Mouse (Mus musculus): ENCODE results near the gene Exph5. TPM values are rescaled to one million over a fixed set of nuclear protein-coding genes. Genes with fewer than 3 reads are reported as not detected.

Exph5 gene
- total RNA-seq, 1 experiment from 2014 or later, result 0.09 TPM

DNA sequence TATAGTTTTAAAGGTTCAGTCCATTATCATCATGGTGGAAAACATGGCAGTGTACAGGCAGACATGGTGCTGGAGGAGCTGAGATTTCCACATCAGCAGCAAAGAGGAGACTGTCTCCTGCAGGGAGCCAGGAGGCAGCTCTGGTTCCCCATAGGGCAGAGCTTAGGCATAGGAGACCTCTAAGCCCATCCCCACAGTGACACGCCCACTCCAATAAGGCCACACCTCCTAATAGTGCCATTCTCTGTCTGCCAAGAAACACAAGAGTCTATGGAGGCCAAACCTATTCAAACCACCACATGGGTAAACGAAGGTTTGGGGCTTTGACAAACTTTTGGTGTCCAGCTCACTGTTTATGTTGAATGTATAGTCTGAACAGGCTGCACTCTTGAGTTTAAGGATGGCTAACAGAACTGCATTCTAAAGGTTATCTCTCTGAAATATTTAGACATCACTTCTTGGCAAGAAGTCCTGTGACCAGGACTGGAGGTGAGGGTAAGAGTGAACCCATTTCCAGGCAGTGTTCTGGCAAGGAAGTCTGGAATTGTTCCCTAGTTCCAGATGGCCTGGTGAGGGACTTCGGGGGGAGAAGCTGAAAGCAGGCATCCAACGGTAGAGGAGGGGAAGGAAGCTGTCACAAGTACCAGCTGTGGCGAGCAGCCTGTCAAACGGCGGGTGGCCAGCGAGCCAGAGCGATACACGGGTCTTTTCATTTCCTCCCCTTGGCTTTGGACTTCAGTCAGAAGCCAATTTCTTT, 19.6 kb downstream of the Exph5 start:
- DNase-seq, result no peak

GRCm38 (mm10) chr9:53321683-53322082, 20.2 kb downstream of the Exph5 start:
- no peak for DNase-seq

GRCm38 (mm10) chr9:53323419-53324251, 22.2 kb downstream of the Exph5 start:
- no peak for DNase-seq

GRCm38 (mm10) chr9:53325363-53326090, 24.1 kb downstream of the Exph5 start:
- DNase-seq, result no peak

- no peak for DNase-seq
Measured at GRCm38 (mm10) chr9:53328203-53328602, 26.7 kb downstream of the Exph5 start.

DNA sequence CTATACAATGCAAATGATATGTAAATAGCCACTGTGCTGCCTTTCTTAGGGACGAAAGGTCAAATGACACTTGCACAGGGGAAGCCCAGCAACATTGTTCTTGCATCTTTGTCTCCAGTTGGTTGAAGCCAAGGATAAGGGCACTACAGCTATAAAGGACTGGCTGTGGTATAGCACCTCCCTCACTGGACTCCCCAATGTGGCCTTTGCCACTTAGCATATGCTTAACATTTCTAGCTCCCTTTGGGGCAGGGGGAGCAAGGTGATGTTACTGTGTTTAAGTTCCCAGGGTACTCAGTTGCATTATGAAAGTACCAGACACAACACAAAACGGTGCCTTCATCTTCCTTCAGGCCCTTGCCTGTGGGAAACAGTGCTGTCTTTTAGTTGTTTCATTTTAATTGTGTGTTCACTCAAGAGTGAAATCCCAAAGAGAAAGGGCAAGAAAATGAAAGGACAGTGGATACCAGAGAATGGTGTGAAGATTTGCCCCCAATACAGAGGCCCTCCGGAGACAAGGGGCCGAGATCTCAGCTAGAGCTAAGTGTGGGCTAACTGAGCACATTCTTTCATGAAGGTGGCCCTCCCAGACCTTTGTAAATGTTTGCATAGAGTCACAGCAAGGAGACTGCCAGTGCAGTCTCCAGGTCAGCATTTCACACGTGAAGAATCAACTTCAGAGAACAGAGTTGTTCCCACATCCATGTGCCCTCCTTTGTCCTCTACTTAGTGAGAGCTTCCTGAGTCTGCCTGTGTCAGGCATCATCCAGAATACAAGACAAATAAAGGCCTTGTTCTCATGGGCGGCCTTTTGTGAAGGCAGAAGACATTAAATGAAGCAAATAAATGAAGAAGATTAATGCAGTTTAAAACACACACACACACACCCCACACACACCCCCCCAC, 28.1 kb downstream of the Exph5 start:
- no peak for DNase-seq

DNA sequence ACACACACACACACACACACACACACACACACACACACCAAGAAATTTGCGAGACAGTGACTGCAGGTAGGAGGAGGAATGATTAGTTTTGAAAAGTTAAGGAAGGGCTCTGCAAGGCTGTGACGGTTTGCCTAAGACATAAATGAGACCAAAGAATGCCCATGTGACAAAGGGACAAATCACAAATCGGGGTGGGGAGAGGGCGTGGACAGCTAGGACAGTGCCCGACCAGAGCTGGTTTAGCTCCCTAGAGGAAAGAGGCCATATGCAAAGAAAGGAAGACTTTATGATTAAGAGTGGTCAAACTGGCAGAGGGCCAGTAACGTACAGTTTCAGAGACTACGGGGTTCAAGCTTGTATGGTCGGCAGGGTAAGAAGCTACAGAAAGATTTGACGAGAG, 28.8 kb downstream of the Exph5 start:
- no peak for DNase-seq

DNA sequence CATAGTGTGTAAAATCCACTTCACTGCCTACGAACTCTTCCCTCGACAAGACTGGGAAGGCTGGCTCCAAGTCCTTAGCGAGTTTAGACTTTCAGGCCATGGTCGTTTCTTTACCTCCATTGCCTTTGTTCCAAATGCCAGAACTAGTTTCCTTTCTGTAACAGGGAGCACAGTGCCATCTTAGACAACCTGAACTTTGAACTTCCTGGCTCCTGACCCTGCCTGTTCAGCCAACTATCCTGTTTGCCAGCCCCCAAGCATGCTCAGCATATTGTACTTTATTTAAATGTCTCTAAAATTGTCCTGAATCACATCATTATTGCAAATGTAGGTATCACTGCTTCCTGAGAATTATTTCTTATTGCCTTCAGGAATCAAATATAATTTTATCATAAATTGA, 32.0 kb downstream of the Exph5 start:
- no peak for DNase-seq

DNA sequence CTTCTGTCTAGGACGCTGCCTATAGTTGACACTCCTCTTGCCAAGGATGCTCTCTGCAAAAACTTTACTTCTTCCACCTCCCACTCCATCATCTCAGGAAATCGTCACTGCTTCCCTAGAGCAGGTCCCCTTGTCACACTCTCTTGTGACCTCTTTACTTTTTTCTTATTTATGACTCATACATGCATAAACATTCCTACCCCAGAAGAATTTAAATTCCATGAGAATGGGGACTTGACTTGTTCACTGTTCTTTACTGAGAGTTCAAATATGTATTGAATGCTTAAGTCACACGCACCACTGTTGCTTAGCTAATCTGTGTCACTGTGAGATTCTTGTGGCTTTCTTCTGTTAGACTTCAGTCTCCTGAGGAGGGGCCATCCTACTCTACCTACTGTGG, 33.7 kb downstream of the Exph5 start:
- no peak for DNase-seq

- no peak for DNase-seq
Measured at GRCm38 (mm10) chr9:53339603-53340002, 38.1 kb downstream of the Exph5 start.

DNA sequence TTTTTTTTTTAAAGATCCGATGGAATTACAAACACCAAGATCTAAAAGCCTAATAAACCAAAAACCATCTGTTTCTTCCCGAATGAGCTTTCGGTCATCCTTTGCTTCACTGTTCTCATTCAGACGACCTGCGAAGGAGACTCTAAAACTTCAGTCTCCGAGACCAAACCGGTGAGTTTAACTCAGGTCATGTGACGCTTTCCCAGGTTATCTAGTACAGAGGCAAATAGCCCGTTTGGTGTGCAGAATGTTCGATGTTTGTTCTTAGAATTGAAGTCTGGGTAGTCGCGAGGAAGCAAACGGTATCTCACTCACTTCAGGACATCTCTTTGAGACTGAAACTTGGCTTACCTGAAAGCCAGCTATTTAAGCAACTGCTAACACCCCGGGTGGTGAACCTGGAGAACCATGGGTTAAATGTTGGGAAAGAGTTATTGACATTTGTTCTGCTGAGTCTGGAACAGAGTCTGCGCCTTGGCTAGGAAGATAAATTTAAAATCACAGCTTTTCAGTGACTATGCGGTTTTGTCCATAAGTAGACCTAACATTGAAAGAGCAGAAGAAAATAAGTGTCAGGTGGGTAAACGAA, 39.0 kb downstream of the Exph5 start:
- no peak for DNase-seq

DNA sequence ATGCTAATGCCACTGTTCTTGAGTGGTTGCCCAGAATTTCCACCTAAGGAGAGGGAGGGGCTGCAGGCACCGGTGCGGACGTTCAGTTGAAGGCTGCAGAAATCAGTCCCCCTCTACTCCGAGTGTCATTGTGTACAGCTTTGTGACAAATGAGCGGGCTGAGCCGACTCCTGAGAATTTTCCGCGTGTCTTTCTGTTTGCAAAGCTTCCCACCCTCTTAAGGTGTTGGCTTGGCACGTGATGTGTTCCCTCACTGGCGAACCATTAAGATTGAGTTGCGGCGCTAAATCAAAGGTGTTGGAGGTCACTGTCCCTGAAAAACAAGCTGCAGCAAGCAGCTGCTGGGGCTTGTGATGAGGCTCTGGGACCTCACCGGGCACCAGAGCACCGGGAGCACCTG, 39.5 kb downstream of the Exph5 start:
- no peak for DNase-seq

DNA sequence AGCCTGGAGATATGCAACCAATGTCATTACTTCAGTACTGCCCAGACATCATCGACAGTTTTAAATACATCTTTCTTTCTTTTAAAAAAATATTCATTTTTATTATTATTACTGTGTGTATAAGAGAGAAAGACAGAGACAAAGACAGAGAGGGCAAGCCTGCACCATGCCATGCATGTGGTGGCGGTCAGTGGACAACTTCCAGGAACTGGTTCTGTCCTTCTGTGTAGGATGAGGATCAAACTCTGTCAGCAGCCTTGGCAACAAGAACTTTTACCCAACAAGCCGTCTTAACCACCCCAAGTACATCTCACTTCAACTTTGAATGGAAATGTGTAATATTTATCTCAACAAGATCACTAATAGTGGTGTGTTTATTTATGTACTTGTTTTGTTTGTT, 40.5 kb downstream of the Exph5 start:
- no peak for DNase-seq

DNA sequence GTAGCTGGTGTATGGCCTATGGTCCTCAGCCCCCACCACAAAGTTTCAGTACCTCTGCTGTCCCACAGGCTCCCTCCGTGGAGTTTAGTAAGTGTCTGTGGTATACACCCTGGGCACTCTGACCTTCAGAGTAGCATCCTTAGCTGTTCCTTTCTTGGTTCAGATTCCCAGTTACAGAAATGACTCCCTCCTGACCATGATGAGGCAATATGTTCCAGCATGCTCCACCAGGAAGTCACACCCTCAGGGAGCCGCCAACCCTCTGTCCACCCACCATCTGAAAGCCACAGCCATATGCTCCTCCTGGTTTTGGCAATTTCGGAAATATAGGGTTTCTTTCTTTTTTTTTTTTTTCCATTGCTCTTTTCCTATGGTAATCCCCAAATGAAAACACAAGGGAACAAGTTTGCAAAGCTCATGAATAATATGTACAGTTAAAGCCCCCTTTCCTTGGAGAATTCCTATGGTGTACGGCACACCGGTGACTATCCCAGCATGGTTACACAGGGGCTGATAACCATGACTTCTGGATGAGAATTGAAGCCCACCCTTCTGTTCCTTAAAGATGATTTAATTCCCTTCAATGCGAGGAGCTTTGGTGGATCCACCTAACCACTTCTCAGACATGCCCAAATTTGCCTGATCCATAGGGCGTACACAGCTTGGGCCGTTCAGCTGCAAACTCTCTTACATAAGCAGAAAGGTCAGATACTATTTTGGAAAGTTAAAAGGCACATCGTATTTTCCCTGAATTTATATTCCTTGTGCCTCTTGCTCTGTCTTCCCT, 43.4 kb downstream of the Exph5 start:
- no peak for DNase-seq

- no peak for DNase-seq
Measured at GRCm38 (mm10) chr9:53345728-53346127, 44.3 kb downstream of the Exph5 start.

- no peak for DNase-seq
Measured at GRCm38 (mm10) chr9:53346402-53346801, 44.9 kb downstream of the Exph5 start.

- no peak for DNase-seq
Measured at GRCm38 (mm10) chr9:53349211-53349610, 47.7 kb downstream of the Exph5 start.

DNA sequence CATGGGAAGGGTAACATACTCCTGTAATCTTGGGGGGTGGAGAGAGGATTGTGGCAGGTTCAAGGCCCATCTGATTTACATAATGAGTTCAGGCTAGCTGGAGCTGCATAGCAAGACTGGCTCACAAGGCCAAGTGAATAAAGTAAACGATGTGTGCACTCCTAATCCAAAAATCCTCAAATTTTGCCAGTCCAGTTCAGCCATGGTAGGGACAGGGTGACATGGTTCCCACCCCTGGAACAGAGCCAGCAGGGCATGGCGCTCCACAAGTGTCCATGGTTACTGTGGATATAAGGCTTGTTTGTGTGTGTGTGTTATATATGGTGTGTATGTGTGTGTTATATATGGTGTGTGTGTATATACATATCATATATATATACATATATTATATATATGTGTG, 48.9 kb downstream of the Exph5 start:
- no peak for DNase-seq

- DNase-seq, result no peak
Measured at GRCm38 (mm10) chr9:53351899-53352298, 50.4 kb downstream of the Exph5 start.

DNA sequence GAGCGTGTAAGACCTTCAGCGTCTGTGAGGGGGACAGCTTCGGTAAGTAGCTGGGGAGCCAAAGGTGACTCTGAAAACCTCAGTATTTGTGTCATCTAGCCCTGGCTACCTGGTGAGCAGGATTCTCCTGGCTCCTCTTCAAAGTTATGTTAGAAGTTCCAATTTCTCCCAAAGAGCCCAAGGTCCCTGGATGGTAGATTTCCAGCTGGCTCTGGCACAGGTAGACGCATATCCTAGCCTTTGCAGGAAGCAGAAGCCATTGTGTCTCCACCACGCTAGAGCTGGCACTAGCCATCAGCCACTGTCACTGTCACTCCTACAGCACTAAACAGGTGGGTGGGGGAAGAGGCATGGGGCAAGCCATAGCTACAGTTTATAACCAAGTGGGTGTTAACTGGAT, 51.7 kb downstream of the Exph5 start:
- DNase-seq, result no peak

All from adrenal gland, postnatal 25 days (tissue).